In the genomic region with DNA sequence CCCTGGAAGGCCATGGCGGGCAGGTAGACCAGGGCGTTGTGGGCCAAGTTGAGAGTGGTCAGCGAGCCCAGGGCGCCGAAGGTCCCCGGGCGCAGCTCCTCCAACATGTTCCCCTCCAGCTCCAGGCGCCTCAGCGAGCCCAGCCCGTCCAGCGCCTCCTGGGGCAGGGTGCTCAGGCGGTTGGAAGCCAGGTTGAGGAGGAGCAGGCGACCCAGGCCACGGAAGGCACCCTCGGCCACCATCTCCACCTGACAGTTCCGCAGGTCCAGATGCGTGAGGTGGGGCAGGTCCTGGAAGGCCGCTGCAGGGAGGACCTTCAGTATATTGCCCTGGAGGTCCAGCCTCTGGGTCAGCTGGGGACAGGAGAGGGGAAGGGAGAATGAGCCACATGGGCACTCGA, we compare ENCODE assay signal across 8 mouse cellular contexts. TPM values are rescaled to one million over a fixed set of nuclear protein-coding genes. Genes with fewer than 3 reads are reported as not detected.
DNase-seq lines count a peak whose midpoint lies in the region; ATAC-seq and TF ChIP-seq lines count a peak whose summit lies in the region.

No protein-coding gene starts in this region.

- no peak for TF ChIP-seq CTCF in thymus, adult 2 months (IDR thresholded peaks at IDR 0.05; ENCODE audit: borderline replicate concordance, control insufficient read depth, extremely low read depth, insufficient read depth, low read length, poor library complexity)

- no peak for DNase-seq in thymus, adult 2 months
- DNase-seq in thymus, postnatal 36 days = no peak
- no peak for DNase-seq in liver, embryonic 13.5 days
- no peak for DNase-seq in frontal cortex, postnatal 25 days (ENCODE audit: low spot score in 2 of 2)
- no peak for DNase-seq in right cerebral cortex, adult 2 months (ENCODE audit: low spot score in 2 of 2)
- DNase-seq in embryo, embryonic 10.5 days (ENCODE audit: low spot score) = no peak

- peaks cover 4% of the 10 kb centered on the region; the same call in 1 of the 2 replicates for H3K9me3 ChIP-seq in erythroblast, embryonic 14.5 days (ENCODE audit: control insufficient read depth, low read length)
- H3K9me3 ChIP-seq in liver, embryonic 13.5 days (replicated peaks) = no peaks in the 10 kb centered on the region

- H3K4me2 ChIP-seq in liver, embryonic 13.5 days = peak overlapping the region; percentile 73

- peak overlapping the region; percentile 49 for H3K4me3 ChIP-seq in erythroblast, embryonic 14.5 days (replicated peaks)
- peak overlapping the region; percentile 44; the same call in 1 of the 2 replicates for H3K4me3 ChIP-seq in thymus, adult 2 months (ENCODE audit: control insufficient read depth, insufficient read depth, low read length)
- H3K4me3 ChIP-seq in liver, embryonic 13.5 days (replicated peaks) = peak overlapping the region; percentile 54

- 84% methylated on average over 19 of the region's 19 CpGs for WGBS in thymus, adult 2 months
- 39% methylated on average over 19 of the region's 19 CpGs for WGBS in liver, embryonic 13.5 days (ENCODE audit: insufficient replicate concordance)

- H3K36me3 ChIP-seq in erythroblast, embryonic 14.5 days (ENCODE audit: control insufficient read depth) = no peaks in the 10 kb centered on the region
- no peaks in the 10 kb centered on the region for H3K36me3 ChIP-seq in thymus, adult 2 months (ENCODE audit: control insufficient read depth, insufficient read depth, low read length)
- no peaks in the 10 kb centered on the region for H3K36me3 ChIP-seq in liver, embryonic 13.5 days

- H3K4me1 ChIP-seq in erythroblast, embryonic 14.5 days (ENCODE audit: control insufficient read depth) = peaks cover 13% of the 10 kb centered on the region
- peaks cover 10% of the 10 kb centered on the region; the same call in 1 of the 2 replicates for H3K4me1 ChIP-seq in thymus, adult 2 months (replicated peaks; ENCODE audit: control insufficient read depth, insufficient read depth, low read length)
- peaks cover 17% of the 10 kb centered on the region for H3K4me1 ChIP-seq in liver, embryonic 13.5 days (replicated peaks)

- no peak for TF ChIP-seq POLR2A in thymus, adult 2 months (IDR thresholded peaks at IDR 0.05; ENCODE audit: control insufficient read depth, extremely low read depth, insufficient read depth, low read length, poor library complexity)

- peak overlapping the region; percentile 55; the same call in 1 of the 2 replicates for H3K9ac ChIP-seq in liver, embryonic 13.5 days

- peaks cover 58% of the 10 kb centered on the region for H3K27me3 ChIP-seq in erythroblast, embryonic 14.5 days (ENCODE audit: control insufficient read depth)
- H3K27me3 ChIP-seq in thymus, adult 2 months (ENCODE audit: control insufficient read depth, insufficient read depth, low read length) = peaks cover 3% of the 10 kb centered on the region; the same call in 1 of the 2 replicates
- H3K27me3 ChIP-seq in liver, embryonic 13.5 days = peaks cover 65% of the 10 kb centered on the region

- H3K27ac ChIP-seq in thymus, adult 2 months (ENCODE audit: control insufficient read depth, insufficient read depth, low read length) = no peak overlapping the region
- H3K27ac ChIP-seq in liver, embryonic 13.5 days = no peak overlapping the region

- ATAC-seq in erythroblast, adult 5-6 weeks (replicated peaks; ENCODE audit: low FRiP score, poor library complexity, severe bottlenecking) = no peak
- ATAC-seq in liver, embryonic 13.5 days (ENCODE audit: low read depth) = no peak

RNA-seq across cellular contexts. Expression of a gene that starts 2.2 kb away (rescaled TPM):
- polyA plus RNA-seq in erythroblast, embryonic 14.5 days (2012) = 0.03 TPM in 1 of 2 replicates, not detected in the other
- not detected in 2 replicates for total RNA-seq in erythroblast, adult 5-6 weeks (2015; ENCODE audit: low replicate concordance)
- 0.14 TPM in 1 of 2 replicates, not detected in the other for total RNA-seq in erythroblast, adult 5-6 weeks (2017; ENCODE audit: low replicate concordance)
- 1.7 TPM in 2 replicates for polyA plus RNA-seq in thymus, adult 2 months (2012; rRNA removed)
- 0.25 and 0.46 TPM in 2 replicates for polyA plus RNA-seq in liver, embryonic 13.5 days (2015; fragmentation: Nextera tagmentation; extraction: Ambion mirVana)

RNA-seq across cellular contexts. Expression of a gene that starts 31.2 kb away (rescaled TPM):
- 0.52 and 0.74 TPM in 2 replicates for polyA plus RNA-seq in erythroblast, embryonic 14.5 days (2012)
- total RNA-seq in erythroblast, adult 5-6 weeks (2015; ENCODE audit: low replicate concordance) = 0.96 and 5.2 TPM in 2 replicates
- total RNA-seq in erythroblast, adult 5-6 weeks (2017; ENCODE audit: low replicate concordance) = 4.5 and 9.8 TPM in 2 replicates
- 35.4 and 35.6 TPM in 2 replicates for polyA plus RNA-seq in thymus, adult 2 months (2012; rRNA removed)
- 21.7 and 22.6 TPM in 2 replicates for polyA plus RNA-seq in liver, embryonic 13.5 days (2015; fragmentation: Nextera tagmentation; extraction: Ambion mirVana)

RNA-seq across cellular contexts. Expression of a gene that starts 50.0 kb away (rescaled TPM):
- 0.78 and 0.85 TPM in 2 replicates for polyA plus RNA-seq in erythroblast, embryonic 14.5 days (2012)
- total RNA-seq in erythroblast, adult 5-6 weeks (2015; ENCODE audit: low replicate concordance) = 2.5 and 3.1 TPM in 2 replicates
- 2.0 and 4.2 TPM in 2 replicates for total RNA-seq in erythroblast, adult 5-6 weeks (2017; ENCODE audit: low replicate concordance)
- 42.3 and 49.5 TPM in 2 replicates for polyA plus RNA-seq in thymus, adult 2 months (2012; rRNA removed)
- polyA plus RNA-seq in liver, embryonic 13.5 days (2015; fragmentation: Nextera tagmentation; extraction: Ambion mirVana) = 5.3 and 6.0 TPM in 2 replicates

RNA-seq across cellular contexts. Expression of a gene that starts 50.4 kb away (rescaled TPM):
- 43.1 and 44.2 TPM in 2 replicates for polyA plus RNA-seq in erythroblast, embryonic 14.5 days (2012)
- 8.3 and 19.4 TPM in 2 replicates for total RNA-seq in erythroblast, adult 5-6 weeks (2015; ENCODE audit: low replicate concordance)
- 34.2 and 41.5 TPM in 2 replicates for total RNA-seq in erythroblast, adult 5-6 weeks (2017; ENCODE audit: low replicate concordance)
- polyA plus RNA-seq in thymus, adult 2 months (2012; rRNA removed) = 73.9 and 82.0 TPM in 2 replicates
- polyA plus RNA-seq in liver, embryonic 13.5 days (2015; fragmentation: Nextera tagmentation; extraction: Ambion mirVana) = 90.9 and 100 TPM in 2 replicates

Comparison
In these comparisons a context has a peak if more than half of its experiments do, and no peak if none do; other contexts are left out.
1. RNA of a gene that starts 31.2 kb away (polyA plus RNA-seq): 35.4 to 35.6 TPM in thymus, adult 2 months and 21.7 to 22.6 TPM in liver, embryonic 13.5 days; 0.52 to 0.74 TPM in erythroblast, embryonic 14.5 days; every median in the first group is over 10 times any median in the second.
2. Peak in every context shown above with its lines, with median percentiles within 50 percentile points of each other: H3K4me3 ChIP-seq.